Mouse (Mus musculus) limb, embryonic 11.5 days (tissue): ENCODE results near the gene Mroh3. TPM values are rescaled to one million over a fixed set of nuclear protein-coding genes. Genes with fewer than 3 reads are reported as not detected.

Source experiments
- ATAC-seq: fragments of 200-750 bp; cut with Nextera tagmentation; 2 replicates; pipeline ENCODE4 v1.8.0; 2017; ENCODE audit warnings: low read depth; ENCODE audit not compliant: insufficient number of reproducible peaks, low FRiP score, low TSS enrichment
- DNase-seq: peaks from one replicate; pipeline ENCODE4 v3.0.0-alpha.2; 2015; ENCODE audit warnings: low spot score
- H3K27ac ChIP-seq: fragments of 300-500 bp; sonication (generic); replicated peaks from 2 replicates; pipeline ENCODE4 v1.5.1; 2014; ENCODE audit warnings: low read depth, mild to moderate bottlenecking, low read length
- H3K27me3 ChIP-seq: fragments of 300-500 bp; sonication (generic); 2 replicates; pipeline ENCODE4 v1.6.1; 2014; ENCODE audit warnings: mild to moderate bottlenecking, low read length, mixed read lengths; ENCODE audit not compliant: control insufficient read depth, insufficient read depth
- H3K36me3 ChIP-seq: fragments of 300-500 bp; sonication (generic); 2 replicates; pipeline ENCODE4 v1.6.1; 2014; ENCODE audit warnings: mild to moderate bottlenecking, low read length, moderate library complexity, mixed read lengths; ENCODE audit not compliant: control insufficient read depth, insufficient read depth
- H3K4me1 ChIP-seq: fragments of 300-500 bp; sonication (generic); 2 replicates; pipeline ENCODE4 v1.6.1; 2014; ENCODE audit warnings: low read length, mixed read lengths; ENCODE audit not compliant: control insufficient read depth, insufficient read depth
- H3K4me2 ChIP-seq: fragments of 300-500 bp; sonication (generic); 2 replicates; pipeline ENCODE4 v1.6.1; 2014; ENCODE audit warnings: low read depth, mild to moderate bottlenecking, moderate library complexity; ENCODE audit not compliant: severe bottlenecking
- H3K4me3 ChIP-seq: fragments of 300-500 bp; sonication (generic); 2 replicates; pipeline ENCODE4 v1.5.1; 2014; ENCODE audit warnings: low read depth, low read length
- H3K9ac ChIP-seq: fragments of 300-500 bp; sonication (generic); 2 replicates; pipeline ENCODE4 v1.6.1; 2014; ENCODE audit warnings: mild to moderate bottlenecking, low read length
- H3K9me3 ChIP-seq: fragments of 300-500 bp; sonication (generic); 2 replicates; pipeline ENCODE4 v1.6.1; 2016; ENCODE audit warnings: low read length; ENCODE audit not compliant: control insufficient read depth
- WGBS: fragments of 180-500 bp; shearing (Covaris S2); extraction: QIAGEN DNeasy Blood & Tissue Kit; methylation state at CpG from one replicate; pipeline ENCODE4 v1.1.7; 2014; 5-methylcytosine and 5-hydroxymethylcytosine counted together
- polyA plus RNA-seq: library from polyadenylated mRNA; unstranded; fragments of >200 nt; fragmentation: Nextera tagmentation; extraction: Ambion mirVana; gene quantifications from 2 replicates; pipeline ENCODE4 v1.2.1, GENCODE M21; 2014

Gene Mroh3
- polyA plus RNA-seq, 1 experiment from 2014 or later = 0.40 TPM

- no peaks in the 10 kb centered on the region for H3K27me3 ChIP-seq
- H3K9me3 ChIP-seq = no peaks in the 10 kb centered on the region
- DNase-seq = no peak
- no peaks in the 10 kb centered on the region for H3K4me1 ChIP-seq
- no peak overlapping the region for H3K4me2 ChIP-seq
- ATAC-seq = no peak
- H3K36me3 ChIP-seq = peaks cover 31% of the 10 kb centered on the region; the same call in 1 of the 2 replicates
- no peak overlapping the region for H3K27ac ChIP-seq
- no peak overlapping the region for H3K4me3 ChIP-seq
- H3K9ac ChIP-seq = no peak overlapping the region
- 93% methylated on average over 6 of the region's 6 CpGs for WGBS
These were observed 51.7 kb downstream of the Mroh3 start for GRCm38 (mm10) chr1:136160930-136161329.

GRCm38 (mm10) chr1:136160297-136160696, 52.3 kb downstream of the Mroh3 start:
- H3K27ac ChIP-seq = no peak overlapping the region
- DNase-seq (no peak), ATAC-seq (no peak)
- no peaks in the 10 kb centered on the region for H3K4me1 ChIP-seq
- H3K9ac ChIP-seq = no peak overlapping the region
- no peaks in the 10 kb centered on the region for H3K27me3 ChIP-seq
- H3K9me3 ChIP-seq = no peaks in the 10 kb centered on the region
- H3K4me3 ChIP-seq = no peak overlapping the region
- WGBS = 91% methylated on average over 12 of the region's 12 CpGs
- H3K36me3 ChIP-seq = peaks cover 31% of the 10 kb centered on the region; the same call in 1 of the 2 replicates
- H3K4me2 ChIP-seq = no peak overlapping the region

GRCm38 (mm10) chr1:136159830-136160229, 52.8 kb downstream of the Mroh3 start:
- no peaks in the 10 kb centered on the region for H3K9me3 ChIP-seq
- ATAC-seq (no peak), DNase-seq (no peak)
- no peak overlapping the region for H3K27ac ChIP-seq
- no peak overlapping the region for H3K4me3 ChIP-seq
- H3K9ac ChIP-seq = no peak overlapping the region
- WGBS = 47% methylated on average over 12 of the region's 12 CpGs
- H3K4me1 ChIP-seq = no peaks in the 10 kb centered on the region
- no peak overlapping the region for H3K4me2 ChIP-seq
- no peaks in the 10 kb centered on the region for H3K27me3 ChIP-seq
- H3K36me3 ChIP-seq = peaks cover 31% of the 10 kb centered on the region; the same call in 1 of the 2 replicates

GRCm38 (mm10) chr1:136156951-136157350, 55.7 kb downstream of the Mroh3 start:
- H3K9ac ChIP-seq = no peak overlapping the region
- no peaks in the 10 kb centered on the region for H3K9me3 ChIP-seq
- H3K27me3 ChIP-seq = no peaks in the 10 kb centered on the region
- no peak overlapping the region for H3K4me3 ChIP-seq
- WGBS = 94% methylated on average over 4 of the region's 4 CpGs
- H3K27ac ChIP-seq = no peak overlapping the region
- H3K4me1 ChIP-seq = no peaks in the 10 kb centered on the region
- ATAC-seq (no peak), DNase-seq (no peak)
- peaks cover 32% of the 10 kb centered on the region for H3K36me3 ChIP-seq
- no peak overlapping the region for H3K4me2 ChIP-seq

GRCm38 (mm10) chr1:136156304-136156703, 56.3 kb downstream of the Mroh3 start:
- no peak overlapping the region for H3K4me3 ChIP-seq
- 91% methylated on average over 4 of the region's 4 CpGs for WGBS
- no peak overlapping the region for H3K27ac ChIP-seq
- no peaks in the 10 kb centered on the region for H3K27me3 ChIP-seq
- H3K36me3 ChIP-seq = peaks cover 33% of the 10 kb centered on the region
- no peaks in the 10 kb centered on the region for H3K4me1 ChIP-seq
- no peak overlapping the region for H3K9ac ChIP-seq
- DNase-seq = no peak
- H3K4me2 ChIP-seq = no peak overlapping the region
- H3K9me3 ChIP-seq = no peaks in the 10 kb centered on the region
- ATAC-seq = no peak

GRCm38 (mm10) chr1:136151371-136151770, 61.3 kb downstream of the Mroh3 start:
- WGBS = 90% methylated on average over 8 of the region's 8 CpGs
- H3K27me3 ChIP-seq = no peaks in the 10 kb centered on the region
- no peaks in the 10 kb centered on the region for H3K4me1 ChIP-seq
- DNase-seq (no peak), ATAC-seq (no peak)
- H3K9me3 ChIP-seq = no peaks in the 10 kb centered on the region
- no peak overlapping the region for H3K27ac ChIP-seq
- H3K9ac ChIP-seq = no peak overlapping the region
- no peak overlapping the region for H3K4me2 ChIP-seq
- H3K36me3 ChIP-seq = peaks cover 18% of the 10 kb centered on the region
- H3K4me3 ChIP-seq = no peak overlapping the region

- DNase-seq (no peak), ATAC-seq (no peak)
- WGBS = 84% methylated on average over 9 of the region's 9 CpGs
- Histone ChIP-seq H3K9me3 (no peaks in the 10 kb centered on the region), H3K4me2 (no peak overlapping the region), H3K4me3 (no peak overlapping the region), H3K9ac (no peak overlapping the region), H3K27me3 (no peaks in the 10 kb centered on the region), H3K27ac (no peak overlapping the region), H3K36me3 (peaks cover 17% of the 10 kb centered on the region), H3K4me1 (no peaks in the 10 kb centered on the region)
These were observed 62.9 kb downstream of the Mroh3 start for GRCm38 (mm10) chr1:136149702-136150101.

GRCm38 (mm10) chr1:136143514-136143913, 69.1 kb downstream of the Mroh3 start:
- Histone ChIP-seq H3K9ac (no peak overlapping the region), H3K27ac (no peak overlapping the region), H3K4me1 (peaks cover 17% of the 10 kb centered on the region), H3K36me3 (peaks cover 4% of the 10 kb centered on the region), H3K9me3 (no peaks in the 10 kb centered on the region), H3K4me2 (no peak overlapping the region), H3K4me3 (no peak overlapping the region), H3K27me3 (no peaks in the 10 kb centered on the region)
- DNase-seq = no peak
- 90% methylated on average over 10 of the region's 10 CpGs for WGBS
- ATAC-seq = no peak

GRCm38 (mm10) chr1:136142336-136142735, 70.3 kb downstream of the Mroh3 start:
- H3K27ac ChIP-seq = no peak overlapping the region

More at GRCm38 (mm10) chr1:136142336-136142735, 70.3 kb downstream of the Mroh3 start:
- Histone ChIP-seq H3K9me3 (no peaks in the 10 kb centered on the region), H3K4me1 (peaks cover 28% of the 10 kb centered on the region), H3K4me3 (no peak overlapping the region), H3K4me2 (no peak overlapping the region), H3K36me3 (no peaks in the 10 kb centered on the region; the same call in 1 of the 2 replicates), H3K27me3 (no peaks in the 10 kb centered on the region), H3K9ac (no peak overlapping the region)
- DNase-seq = no peak
- no peak for ATAC-seq
- WGBS = 72% methylated on average over 6 of the region's 6 CpGs
